Mouse (Mus musculus) heart, embryonic 10.5 days (tissue): ENCODE results near the gene Hist1h2bk. TPM values are rescaled to one million over a fixed set of nuclear protein-coding genes. Genes with fewer than 3 reads are reported as not detected.

Experiments used
- DNase-seq: peaks from one replicate; pipeline ENCODE4 v3.0.0-alpha.2; 2017; ENCODE audit warnings: low spot score
- H3K27ac ChIP-seq: fragments of 300-500 bp; sonication (generic); 2 replicates; pipeline ENCODE4 v1.5.1; 2016; ENCODE audit warnings: mild to moderate bottlenecking
- H3K27me3 ChIP-seq: fragments of 300-500 bp; sonication (generic); 2 replicates; pipeline ENCODE4 v1.6.1; 2016; ENCODE audit warnings: mild to moderate bottlenecking; ENCODE audit not compliant: poor library complexity, insufficient read depth, severe bottlenecking
- H3K36me3 ChIP-seq: fragments of 300-500 bp; sonication (generic); 2 replicates; pipeline ENCODE4 v1.6.1; 2016; ENCODE audit warnings: mild to moderate bottlenecking, moderate library complexity
- H3K4me1 ChIP-seq: fragments of 300-500 bp; sonication (generic); 2 replicates; pipeline ENCODE4 v1.6.1; 2016; ENCODE audit warnings: mild to moderate bottlenecking
- H3K4me3 ChIP-seq: fragments of 300-500 bp; sonication (generic); 2 replicates; pipeline ENCODE4 v1.5.1; 2016; ENCODE audit warnings: mild to moderate bottlenecking, moderate library complexity
- H3K9me3 ChIP-seq: fragments of 300-500 bp; sonication (generic); 2 replicates; pipeline ENCODE4 v1.6.1; 2016; ENCODE audit warnings: mild to moderate bottlenecking, moderate library complexity
- WGBS: fragments of 180-500 bp; shearing (Covaris S2); methylation state at CpG from one replicate; pipeline ENCODE4 v1.1.7; 2016; 5-methylcytosine and 5-hydroxymethylcytosine counted together
- polyA plus RNA-seq: library from polyadenylated mRNA; unstranded; fragments of >200 nt; fragmentation: Nextera tagmentation; extraction: Ambion mirVana; gene quantifications from 2 replicates; pipeline ENCODE4 v1.2.1, GENCODE M21; 2016

Gene Hist1h2bk
- polyA plus RNA-seq, 1 experiment from 2014 or later, result 6.4 TPM

DNA sequence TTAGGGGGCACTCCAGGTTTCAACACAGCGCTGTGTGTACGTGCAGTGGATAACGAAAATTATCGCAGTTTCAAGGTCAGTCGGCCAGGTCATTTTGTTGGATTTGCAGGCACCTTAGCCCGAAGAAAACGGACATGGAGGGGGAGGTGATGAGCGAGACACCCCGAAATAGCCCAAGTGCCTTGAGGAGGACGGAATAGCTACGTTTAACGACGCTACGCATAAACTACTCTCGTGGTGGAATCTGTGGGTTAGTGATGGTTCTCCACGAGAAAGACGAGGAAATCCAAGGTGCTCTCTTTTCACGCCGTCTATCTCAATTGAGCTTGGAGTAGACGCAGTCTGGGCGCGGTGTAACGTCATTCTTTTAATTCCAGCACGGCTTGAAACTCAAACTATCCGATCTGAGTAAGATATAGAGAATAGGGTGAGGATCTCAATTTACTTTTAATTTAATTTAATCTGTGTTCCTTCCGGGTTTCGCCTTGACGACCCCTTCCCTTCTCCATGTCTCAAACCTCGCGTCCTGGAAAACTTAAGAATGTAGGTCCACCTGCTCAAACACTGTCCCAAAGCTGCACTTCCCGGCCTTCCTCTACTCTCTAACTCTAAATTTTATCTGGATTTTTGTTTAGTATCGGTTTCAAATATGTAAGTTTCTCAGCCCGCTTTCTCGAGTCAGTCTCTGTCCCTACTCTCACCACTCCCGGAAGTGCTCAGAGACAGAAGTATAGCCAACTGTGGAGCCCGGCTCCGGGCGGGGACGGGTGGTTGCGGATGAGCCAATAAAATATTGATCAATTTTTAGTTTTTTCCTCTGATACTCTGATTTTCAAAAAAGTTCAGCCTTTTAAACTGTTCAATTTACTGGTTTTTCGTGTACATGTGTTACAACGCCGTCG lies 15.5 kb upstream of the Hist1h2bk start:
- H3K4me3 ChIP-seq, result peak overlapping the region; percentile 65
- DNase-seq, result peak; percentile 76
- no peaks in the 10 kb centered on the region for H3K36me3 ChIP-seq
- no peaks in the 10 kb centered on the region for H3K4me1 ChIP-seq
- no peaks in the 10 kb centered on the region for H3K9me3 ChIP-seq
- H3K27ac ChIP-seq, result peak overlapping the region; percentile 75
- peaks cover 7% of the 10 kb centered on the region for H3K27me3 ChIP-seq
- WGBS, result under 1% methylated on average over 44 of the region's 44 CpGs

DNA sequence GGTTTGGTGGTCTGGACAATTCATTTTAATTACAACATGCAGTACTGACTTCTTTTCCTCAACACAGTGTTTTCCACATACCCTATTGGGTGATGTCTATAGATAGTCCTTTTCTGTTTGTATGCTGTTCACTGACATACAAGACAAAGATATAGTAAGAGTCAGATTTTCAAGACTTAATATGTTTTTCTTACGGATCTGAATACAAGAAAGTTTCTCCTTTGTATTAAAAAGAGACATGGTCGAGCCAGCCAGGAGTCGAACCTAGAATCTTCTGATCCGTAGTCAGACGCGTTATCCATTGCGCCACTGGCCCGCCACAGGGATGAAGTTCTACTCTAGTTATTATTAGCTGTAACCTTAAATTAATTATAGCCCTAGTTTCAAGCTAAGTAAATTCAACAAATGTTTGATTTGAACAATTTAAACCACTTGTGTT lies 14.8 kb upstream of the Hist1h2bk start:
- Histone ChIP-seq H3K4me3 (peak overlapping the region; percentile 65), H3K27ac (peak overlapping the region; percentile 22; the same call in 1 of the 2 replicates), H3K4me1 (no peaks in the 10 kb centered on the region), H3K27me3 (peaks cover 5% of the 10 kb centered on the region; the same call in 1 of the 2 replicates), H3K36me3 (no peaks in the 10 kb centered on the region), H3K9me3 (no peaks in the 10 kb centered on the region)
- peak; percentile 79 for DNase-seq
- under 1% methylated on average over 8 of the region's 8 CpGs for WGBS

DNA sequence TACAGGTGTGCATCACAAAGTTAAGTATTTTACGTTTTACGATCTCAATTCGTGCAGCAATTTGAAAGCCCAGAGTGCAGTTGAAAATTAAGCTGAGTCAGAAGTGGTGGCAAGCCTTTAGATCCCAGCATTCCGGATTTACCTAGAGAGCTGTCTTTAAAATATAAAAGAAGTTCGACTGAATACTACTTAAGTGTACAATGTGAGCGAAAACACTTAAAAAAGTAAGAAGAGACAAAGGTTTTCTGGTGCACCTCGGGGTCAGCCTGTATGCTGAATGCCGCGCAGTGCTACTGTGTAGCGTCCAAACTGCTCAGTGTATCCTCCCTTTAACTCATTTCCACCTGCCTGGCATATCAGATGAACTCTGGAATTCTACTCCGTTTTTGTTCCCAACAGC lies 14.1 kb upstream of the Hist1h2bk start:
- H3K4me3 ChIP-seq, result peak overlapping the region; percentile 65
- H3K9me3 ChIP-seq, result no peaks in the 10 kb centered on the region
- under 1% methylated on average over 11 of the region's 11 CpGs for WGBS
- H3K27ac ChIP-seq, result peak overlapping the region; percentile 36; the same call in 1 of the 2 replicates
- no peaks in the 10 kb centered on the region for H3K36me3 ChIP-seq
- DNase-seq, result no peak
- H3K27me3 ChIP-seq, result peaks cover 5% of the 10 kb centered on the region; the same call in 1 of the 2 replicates
- no peaks in the 10 kb centered on the region for H3K4me1 ChIP-seq

DNA sequence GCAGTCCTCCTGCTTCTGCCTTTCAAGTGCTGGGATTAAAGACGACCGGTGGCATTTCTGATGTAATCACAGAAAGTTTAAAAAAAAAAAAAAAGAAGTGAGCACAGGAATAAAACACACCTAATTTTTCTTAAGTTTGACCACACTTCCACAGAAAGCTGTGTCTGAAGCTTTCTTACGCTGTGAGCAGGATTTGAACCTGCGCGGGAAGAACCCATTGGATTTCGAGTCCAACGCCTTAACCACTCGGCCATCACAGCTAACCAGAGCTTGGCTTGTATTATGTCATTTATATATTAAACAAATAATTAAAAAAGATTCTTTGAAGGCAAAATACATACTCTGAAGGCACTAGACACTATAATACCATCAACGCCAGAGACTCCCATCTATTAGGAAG lies 13.4 kb upstream of the Hist1h2bk start:
- under 1% methylated on average over 9 of the region's 9 CpGs for WGBS
- H3K27ac ChIP-seq, result 0 out of 2 replicates have a peak overlapping the region, but pooled peaks have one; percentile 36

DNA sequence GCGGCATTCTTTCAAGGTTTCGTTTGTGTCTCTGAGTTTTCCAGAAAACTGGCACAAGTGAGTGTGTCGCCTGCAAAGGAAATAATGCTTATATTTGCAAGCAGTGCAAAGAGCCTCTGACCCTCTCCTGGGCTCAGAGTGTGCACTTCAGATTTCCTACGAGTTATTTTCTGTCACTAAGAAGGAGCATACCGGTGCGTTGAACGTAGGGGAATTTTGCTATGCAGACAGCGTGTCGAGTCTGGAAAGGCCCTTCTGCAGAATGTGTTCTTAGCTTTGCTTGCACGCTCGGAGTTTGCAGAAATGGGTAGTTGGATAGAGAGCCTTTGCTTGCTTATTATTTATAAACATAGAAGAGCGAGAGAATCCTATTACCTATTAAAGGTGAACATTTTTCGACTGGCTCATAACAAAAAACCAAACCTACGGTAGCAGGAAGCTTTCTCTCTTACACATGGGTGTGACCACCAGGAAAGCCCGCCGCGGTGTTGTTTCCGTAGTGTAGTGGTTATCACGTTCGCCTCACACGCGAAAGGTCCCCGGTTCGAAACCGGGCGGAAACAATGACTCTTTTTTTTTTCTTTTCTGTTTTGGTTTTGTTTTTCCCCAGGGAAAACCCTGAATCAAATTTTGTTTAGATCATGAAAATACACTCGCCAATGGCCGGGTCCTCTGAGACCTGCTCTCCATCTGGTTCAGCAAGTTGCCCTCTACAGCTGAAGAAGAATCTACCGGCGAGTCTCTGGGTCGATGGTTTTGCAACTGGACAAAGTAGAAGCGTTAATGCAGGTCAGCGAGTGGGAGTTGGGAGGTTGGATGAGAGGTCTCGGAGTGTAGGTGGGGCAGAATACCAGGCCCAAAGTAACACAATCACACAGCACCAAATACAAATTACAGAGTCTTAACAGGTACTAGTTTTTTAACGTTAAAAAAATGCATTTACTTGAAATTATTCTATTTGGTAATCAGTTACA lies 9.3 kb upstream of the Hist1h2bk start:
- Histone ChIP-seq H3K4me3 (peak overlapping the region; percentile 70), H3K9me3 (no peaks in the 10 kb centered on the region), H3K27me3 (no peaks in the 10 kb centered on the region), H3K27ac (peak overlapping the region; percentile 76), H3K36me3 (no peaks in the 10 kb centered on the region), H3K4me1 (no peaks in the 10 kb centered on the region)
- WGBS, result under 1% methylated on average over 35 of the region's 35 CpGs
- peak; percentile 92 for DNase-seq

More for the DNA sequence above, 13.4 kb upstream of the Hist1h2bk start:
- H3K4me3 ChIP-seq, result peak overlapping the region; percentile 65
- peaks cover 5% of the 10 kb centered on the region; the same call in 1 of the 2 replicates for H3K27me3 ChIP-seq
- peak; percentile 89 for DNase-seq
- no peaks in the 10 kb centered on the region for H3K4me1 ChIP-seq
- H3K36me3 ChIP-seq, result no peaks in the 10 kb centered on the region
- H3K9me3 ChIP-seq, result no peaks in the 10 kb centered on the region

DNA sequence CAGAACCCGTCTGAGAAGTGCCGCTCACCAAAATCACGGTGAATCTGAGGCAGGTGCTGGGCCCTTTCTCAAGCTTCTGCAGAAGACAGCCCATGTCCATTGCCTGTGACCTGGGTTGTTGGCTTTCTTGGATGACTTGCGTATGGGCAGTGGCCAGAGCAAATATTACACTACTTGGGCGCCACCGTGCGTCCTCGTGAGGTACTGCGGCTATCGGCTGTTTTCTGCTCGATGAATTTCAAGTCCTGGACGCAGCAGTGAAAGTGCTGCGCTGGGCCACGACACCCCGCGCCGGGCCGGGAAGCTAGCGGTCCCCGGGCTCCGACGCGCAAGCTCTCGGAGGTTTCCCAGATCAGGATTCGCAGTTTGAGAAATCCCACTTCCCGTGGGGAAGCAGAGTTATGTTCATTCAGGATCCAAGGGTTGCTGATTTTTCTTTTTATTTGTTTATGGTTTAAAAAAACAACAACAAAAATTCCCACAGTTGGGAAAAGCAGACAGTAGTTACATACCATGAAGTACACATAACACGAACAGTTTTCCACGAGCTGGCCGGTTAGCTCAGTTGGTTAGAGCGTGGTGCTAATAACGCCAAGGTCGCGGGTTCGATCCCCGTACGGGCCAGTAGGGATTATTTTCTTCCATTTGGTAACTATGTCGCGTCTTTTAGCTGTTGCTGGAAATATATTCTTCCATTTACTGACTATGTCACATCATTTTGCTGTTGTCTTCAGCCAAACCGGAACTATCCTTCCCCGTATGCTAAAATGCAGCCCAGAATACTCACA lies 6.8 kb upstream of the Hist1h2bk start:
- Histone ChIP-seq H3K4me3 (peak overlapping the region; percentile 65), H3K36me3 (no peaks in the 10 kb centered on the region), H3K27ac (peak overlapping the region; percentile 84), H3K27me3 (no peaks in the 10 kb centered on the region), H3K4me1 (peaks cover 2% of the 10 kb centered on the region; the same call in 1 of the 2 replicates), H3K9me3 (no peaks in the 10 kb centered on the region)
- WGBS, result under 1% methylated on average over 40 of the region's 40 CpGs
- DNase-seq, result peak; percentile 97

DNA sequence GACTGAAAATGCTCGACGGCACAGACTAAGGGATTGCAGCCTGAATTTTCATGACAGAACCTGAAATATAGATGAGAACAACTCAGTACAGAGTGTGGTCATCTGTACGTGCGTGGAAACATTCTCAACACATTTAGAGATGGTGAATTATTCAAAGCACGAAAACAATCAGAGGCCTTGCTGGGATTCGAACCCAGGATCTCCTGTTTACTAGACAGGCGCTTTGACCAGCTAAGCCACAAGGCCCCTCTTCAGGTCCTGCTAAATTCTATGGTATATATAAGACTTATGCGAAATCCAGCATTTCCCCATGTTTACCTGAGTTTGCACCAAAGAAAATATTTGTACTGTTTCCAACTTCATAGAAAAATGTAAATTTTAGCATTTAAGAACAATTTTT lies 5.7 kb upstream of the Hist1h2bk start:
- H3K27me3 ChIP-seq, result no peaks in the 10 kb centered on the region
- no peaks in the 10 kb centered on the region for H3K36me3 ChIP-seq
- H3K9me3 ChIP-seq, result no peaks in the 10 kb centered on the region
- WGBS, result 23% methylated on average over 8 of the region's 8 CpGs
- H3K4me1 ChIP-seq, result peaks cover 5% of the 10 kb centered on the region; the same call in 1 of the 2 replicates
- no peak for DNase-seq
- H3K4me3 ChIP-seq, result peak overlapping the region; percentile 65
- no peak overlapping the region for H3K27ac ChIP-seq

DNA sequence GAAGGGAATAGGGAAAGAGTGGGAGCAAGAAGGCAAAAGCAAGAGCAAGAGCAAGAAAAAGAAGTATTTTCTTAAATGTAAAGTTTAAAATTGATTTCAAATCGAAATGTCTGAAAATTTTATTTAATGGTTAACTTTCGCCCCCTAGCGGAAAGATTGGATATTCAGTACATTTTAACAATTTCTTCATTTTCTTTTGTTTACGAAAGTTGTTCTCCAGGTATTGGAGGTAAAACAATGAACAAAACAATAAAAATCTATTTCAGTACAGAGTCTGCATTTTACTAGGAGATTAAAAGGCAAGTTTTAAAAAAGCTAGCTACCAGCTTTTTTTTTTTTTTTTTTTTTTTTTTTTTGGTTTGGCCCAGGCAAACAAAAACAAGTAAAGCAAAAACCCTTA lies 5.2 kb upstream of the Hist1h2bk start:
- Histone ChIP-seq H3K36me3 (no peaks in the 10 kb centered on the region), H3K4me1 (peaks cover 5% of the 10 kb centered on the region; the same call in 1 of the 2 replicates), H3K9me3 (no peaks in the 10 kb centered on the region), H3K27me3 (no peaks in the 10 kb centered on the region), H3K27ac (no peak overlapping the region), H3K4me3 (no peak overlapping the region)
- DNase-seq, result no peak
- WGBS, result 16% methylated on average over 4 of the region's 4 CpGs

DNA sequence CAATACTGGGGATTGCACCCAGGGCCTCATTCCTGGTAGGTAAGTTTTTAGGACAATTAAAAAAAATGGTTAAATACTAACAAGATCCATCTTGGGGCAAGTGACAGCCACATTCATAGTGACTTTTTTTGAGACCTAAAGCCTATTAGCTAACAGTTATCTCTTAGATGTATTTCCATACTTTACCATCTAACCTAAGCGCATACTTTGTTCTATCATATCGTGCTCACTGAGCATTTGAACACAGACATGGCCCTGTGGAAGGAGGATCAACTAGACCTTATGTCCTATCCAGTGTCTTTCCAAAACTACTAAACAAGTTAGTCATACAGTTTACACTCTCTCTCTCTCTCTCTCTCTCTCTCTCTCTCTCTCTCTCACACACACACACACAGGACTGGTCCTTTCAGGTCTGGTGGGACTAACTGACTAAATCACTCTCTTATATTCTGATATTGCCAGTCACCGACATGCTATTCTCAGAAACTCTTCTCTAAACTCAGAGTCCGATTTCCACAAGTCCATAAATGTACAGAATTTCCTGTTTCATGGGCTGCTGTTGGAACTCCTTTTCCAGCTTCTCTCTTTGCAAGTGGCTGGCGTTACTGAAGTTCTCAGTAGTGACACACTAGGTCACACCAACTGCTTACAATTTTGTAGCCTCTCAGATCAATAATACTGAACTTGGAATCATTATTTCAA lies 1.8 kb upstream of the Hist1h2bk start:
- Histone ChIP-seq H3K27me3 (no peaks in the 10 kb centered on the region), H3K9me3 (no peaks in the 10 kb centered on the region), H3K27ac (peak overlapping the region; percentile 86), H3K36me3 (no peaks in the 10 kb centered on the region), H3K4me1 (peaks cover 11% of the 10 kb centered on the region; the same call in 1 of the 2 replicates), H3K4me3 (peak overlapping the region; percentile 57)
- no peak for DNase-seq
- 64% methylated on average over 5 of the region's 5 CpGs for WGBS

DNA sequence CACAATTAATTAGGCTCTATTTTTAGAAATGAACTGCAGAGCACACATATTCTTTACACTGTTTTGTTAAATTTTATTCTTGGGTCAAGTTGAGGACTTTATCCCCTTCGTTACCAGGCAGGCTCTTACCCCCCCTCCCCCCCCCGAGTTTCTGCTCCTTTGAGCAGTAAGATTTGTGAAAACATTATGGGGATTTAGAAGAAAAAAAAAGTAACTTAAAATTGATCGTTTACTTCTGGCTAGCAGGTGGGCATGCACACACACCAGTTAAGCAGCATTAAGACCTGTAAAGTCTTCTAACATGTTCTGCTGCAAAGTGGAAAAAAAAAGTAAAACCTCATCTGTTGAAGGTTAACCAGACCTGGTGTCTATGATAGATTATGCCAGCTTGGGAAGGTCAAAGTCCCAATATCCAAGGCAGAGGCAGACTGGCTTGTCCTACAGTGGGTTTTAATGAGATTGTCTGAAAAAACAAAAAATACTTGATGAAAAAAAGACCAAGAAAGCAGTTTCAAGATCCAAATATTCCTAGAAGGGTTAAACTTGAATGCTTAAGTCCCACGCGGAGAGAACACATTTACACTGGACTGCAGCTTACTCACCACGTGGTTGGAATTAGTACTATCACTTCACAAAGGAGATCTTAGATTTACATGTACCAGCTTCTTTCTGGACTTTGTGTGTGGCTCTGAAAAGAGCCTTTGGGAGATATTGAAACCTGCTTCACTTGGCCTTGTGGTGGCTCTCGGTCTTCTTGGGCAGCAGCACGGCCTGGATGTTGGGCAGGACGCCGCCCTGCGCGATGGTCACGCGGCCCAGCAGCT lies 1.0 kb upstream of the Hist1h2bk start:
- peak overlapping the region; percentile 86 for H3K27ac ChIP-seq
- H3K27me3 ChIP-seq, result no peaks in the 10 kb centered on the region
- 1% methylated on average over 14 of the region's 14 CpGs for WGBS
- H3K36me3 ChIP-seq, result no peaks in the 10 kb centered on the region
- peak overlapping the region; percentile 57 for H3K4me3 ChIP-seq
- peaks cover 11% of the 10 kb centered on the region; the same call in 1 of the 2 replicates for H3K4me1 ChIP-seq
- no peak for DNase-seq
- no peaks in the 10 kb centered on the region for H3K9me3 ChIP-seq
